In genomic region chr2:117263786-117264408, GRCm38 (mm10) we compare ENCODE assay signal across 8 mouse cellular contexts. TPM values are rescaled to one million over a fixed set of nuclear protein-coding genes. Genes with fewer than 3 reads are reported as not detected.
DNase-seq lines count a peak whose midpoint lies in the region; ATAC-seq and TF ChIP-seq lines count a peak whose summit lies in the region.

No protein-coding gene starts in this region.

- 67% methylated on average over 11 of the region's 11 CpGs for WGBS in embryonic facial prominence, embryonic 12.5 days
- 64% methylated on average over 11 of the region's 11 CpGs for WGBS in liver, postnatal 0 days (ENCODE audit: insufficient replicate concordance)

- no peak overlapping the region for H3K27ac ChIP-seq in CH12.LX (ENCODE audit: insufficient read depth, low read depth)
- no peak overlapping the region for H3K27ac ChIP-seq in embryonic facial prominence, embryonic 12.5 days
- no peak overlapping the region for H3K27ac ChIP-seq in liver, postnatal 0 days (ENCODE audit: low read depth)

- TF ChIP-seq RAD21 in CH12.LX (IDR thresholded peaks at IDR 0.05; ENCODE audit: low read depth, low read length): peak; percentile 82

- no peak overlapping the region for H3K4me3 ChIP-seq in CH12.LX (replicated peaks in 1 of 3; ENCODE audit: low read depth in 2 of 3, low read length in 2 of 3, poor library complexity in 1 of 3)
- H3K4me3 ChIP-seq in embryonic facial prominence, embryonic 12.5 days: no peak overlapping the region
- H3K4me3 ChIP-seq in liver, postnatal 0 days (ENCODE audit: low read depth, low read length): no peak overlapping the region

- no peak for TF ChIP-seq EP300 in CH12.LX (IDR thresholded peaks at IDR 0.05; ENCODE audit: low read length)
- TF ChIP-seq EP300 in liver, postnatal 0 days (IDR thresholded peaks at IDR 0.05; ENCODE audit: low read depth): no peak

- in situ Hi-C loops in CH12.LX (cut with MboI; ENCODE audit: low pct_ligation_motif_present, low pct_unique_long_range_greater_than_20kb, low sequenced_read_pairs): no loop called here

- TF ChIP-seq POLR2A in CH12.LX (IDR thresholded peaks at IDR 0.05; ENCODE audit: low read depth, low read length): no peak

- peak; percentile 65 for DNase-seq in CH12.LX (ENCODE audit: extremely low read depth)
- DNase-seq in adrenal gland, postnatal 4 days (ENCODE audit: low spot score in 2 of 2): peak; percentile 8 to 21
- DNase-seq in heart, adult 9 months (ENCODE audit: low spot score in 2 of 2): peak; percentile 18 to 32
- peak; percentile 69 for DNase-seq in kidney, postnatal 14 days
- peak; percentile 76 for DNase-seq in liver, postnatal 0 days
- DNase-seq in thymus, adult 18-20 months: peak; percentile 55 to 61

- H3K27me3 ChIP-seq in CH12.LX (replicated peaks): no peaks in the 10 kb centered on the region
- H3K27me3 ChIP-seq in embryonic facial prominence, embryonic 12.5 days: no peaks in the 10 kb centered on the region
- H3K27me3 ChIP-seq in liver, postnatal 0 days (ENCODE audit: insufficient read depth, low read length): no peaks in the 10 kb centered on the region

- dilution Hi-C loops in CH12.LX (cut with MboI; ENCODE audit: extremely low pct_ligation_motif_present, extremely low pct_unique_long_range_greater_than_20kb, low sequenced_read_pairs): no loop called here

- peaks cover 38 to 71% of the 10 kb centered on the region in 2 experiments for H3K36me3 ChIP-seq in CH12.LX (replicated peaks in 1 of 2; ENCODE audit: control insufficient read depth in 1 of 2, insufficient read depth in 1 of 2, low read length in 1 of 2)
- peaks cover 35% of the 10 kb centered on the region for H3K36me3 ChIP-seq in embryonic facial prominence, embryonic 12.5 days
- H3K36me3 ChIP-seq in liver, postnatal 0 days (replicated peaks; ENCODE audit: insufficient read depth, low read length): peaks cover 21% of the 10 kb centered on the region

- H3K9me3 ChIP-seq in CH12.LX (replicated peaks; ENCODE audit: low read length): no peaks in the 10 kb centered on the region
- no peaks in the 10 kb centered on the region for H3K9me3 ChIP-seq in embryonic facial prominence, embryonic 12.5 days
- H3K9me3 ChIP-seq in liver, postnatal 0 days (ENCODE audit: low read length): no peaks in the 10 kb centered on the region

- 0 out of 2 replicates have a peak, but pooled peaks have one; percentile 15 for ATAC-seq in embryonic facial prominence, embryonic 12.5 days (ENCODE audit: insufficient number of reproducible peaks, insufficient read depth, low FRiP score, low TSS enrichment)
- ATAC-seq in liver, postnatal 0 days: peak; percentile 64
- peak; percentile 95 for ATAC-seq in neutrophil, adult 5-6 weeks (ENCODE audit: extremely low read depth, insufficient number of reproducible peaks, low FRiP score, poor library complexity, severe bottlenecking)

- H3K79me2 ChIP-seq in CH12.LX (replicated peaks; ENCODE audit: control insufficient read depth, extremely low read depth, insufficient read depth, poor library complexity, severe bottlenecking): no peaks in the 10 kb centered on the region

- TF ChIP-seq CTCF in CH12.LX (conservative IDR thresholded peaks at IDR 0.05 in 1 of 2, IDR thresholded peaks at IDR 0.05 in 1 of 2; ENCODE audit: low read depth in 2 of 2, low read length in 2 of 2): peak; percentile 89 to 91
- TF ChIP-seq CTCF in liver, postnatal 0 days (IDR thresholded peaks at IDR 0.05; ENCODE audit: low read depth): peak; percentile 96

- no peak overlapping the region for H3K4me2 ChIP-seq in CH12.LX (ENCODE audit: insufficient read depth, low read depth, poor library complexity, severe bottlenecking)
- H3K4me2 ChIP-seq in embryonic facial prominence, embryonic 12.5 days (replicated peaks): no peak overlapping the region
- no peak overlapping the region for H3K4me2 ChIP-seq in liver, postnatal 0 days (ENCODE audit: low read depth, low read length)

- peaks cover 0 to 7% of the 10 kb centered on the region in 2 experiments; a peak in 2 of 4 replicates for H3K4me1 ChIP-seq in CH12.LX (ENCODE audit: control insufficient read depth in 1 of 2, insufficient read depth in 2 of 2)
- H3K4me1 ChIP-seq in embryonic facial prominence, embryonic 12.5 days: no peaks in the 10 kb centered on the region
- H3K4me1 ChIP-seq in liver, postnatal 0 days (ENCODE audit: insufficient read depth): no peaks in the 10 kb centered on the region

- no peak overlapping the region for H3K9ac ChIP-seq in CH12.LX (ENCODE audit: insufficient read depth, low read depth)
- no peak overlapping the region for H3K9ac ChIP-seq in embryonic facial prominence, embryonic 12.5 days
- H3K9ac ChIP-seq in liver, postnatal 0 days (replicated peaks): no peak overlapping the region

TF ChIP-seq in CH12.LX, 34 proteins besides CTCF, POLR2A, EP300 and RAD21:
- TF ChIP-seq ETS1 (conservative IDR thresholded peaks at IDR 0.05; ENCODE audit: low read depth, low read length) (no peak), MAZ (IDR thresholded peaks at IDR 0.05; ENCODE audit: low read depth, low read length) (no peak), SMC3 (IDR thresholded peaks at IDR 0.05; ENCODE audit: low read depth, low read length) (peak; percentile 79), BHLHE40 (IDR thresholded peaks at IDR 0.05; ENCODE audit: low read depth, low read length) (no peak), ZC3H11A (IDR thresholded peaks at IDR 0.05; ENCODE audit: low read depth, low read length) (peak; percentile 49), PAX5 (IDR thresholded peaks at IDR 0.05; ENCODE audit: low read length) (no peak), JUN (IDR thresholded peaks at IDR 0.05; ENCODE audit: insufficient read depth, low read depth, low read length) (no peak), ZNF384 (IDR thresholded peaks at IDR 0.05; ENCODE audit: low read depth, low read length) (no peak), NELFE (IDR thresholded peaks at IDR 0.05; ENCODE audit: low read depth, low read length) (0 out of 2 replicates have a peak, but pooled peaks have one; percentile 10), IRF4 (IDR thresholded peaks at IDR 0.05; ENCODE audit: low read depth, low read length) (no peak), SIN3A (IDR thresholded peaks at IDR 0.05; ENCODE audit: low read length) (no peak), MEF2A (IDR thresholded peaks at IDR 0.05; ENCODE audit: borderline replicate concordance, low read depth, low read length) (no peak), CHD2 (IDR thresholded peaks at IDR 0.05; ENCODE audit: low read length) (no peak), MAX (IDR thresholded peaks at IDR 0.05; ENCODE audit: low read length) (0 out of 2 replicates have a peak, but pooled peaks have one; percentile 34), USF2 (conservative IDR thresholded peaks at IDR 0.05; ENCODE audit: low read depth, low read length) (no peak)

RNA-seq across cellular contexts. Expression of gene Fam98b, which starts 14.4 kb away (rescaled TPM):
- total RNA-seq in CH12.LX (2012; rRNA removed) (11.1 and 13.1 TPM in 2 replicates), CH12.LX (2014; rRNA removed) (22.3 and 22.8 TPM in 2 replicates)
- polyA plus RNA-seq in CH12.LX (2012; ENCODE audit: insufficient read length, low read depth): 83.5 and 84.8 TPM in 2 replicates
- total RNA-seq in adrenal gland, postnatal 4 days (2021): 10 to 100 TPM; 43.9 to 48.5 TPM
- polyA plus RNA-seq in embryonic facial prominence, embryonic 12.5 days (2016; fragmentation: Nextera tagmentation; extraction: Ambion mirVana): 16.7 and 18.0 TPM in 2 replicates
- polyA plus RNA-seq in liver, postnatal 0 days (2015; fragmentation: Nextera tagmentation; extraction: Ambion mirVana): 3.5 and 4.1 TPM in 2 replicates
- 11.5 and 14.2 TPM in 2 replicates for total RNA-seq in neutrophil, adult 5-6 weeks (2017)

Comparison
In these comparisons a context has a peak if more than half of its experiments do, and no peak if none do; other contexts are left out.
1. DNase-seq: peak in every context shown above with its lines; median percentile 76 in liver, postnatal 0 days; 69 in kidney, postnatal 14 days; 65 in CH12.LX; 58 in thymus, adult 18-20 months; 25 in heart, adult 9 months; 14 in adrenal gland, postnatal 4 days.
2. ATAC-seq: peak in every context shown above with its lines; median percentile 95 in neutrophil, adult 5-6 weeks; 64 in liver, postnatal 0 days; 15 in embryonic facial prominence, embryonic 12.5 days.